Mouse (Mus musculus) 3134 (cell line): ENCODE measurements around the gene Gm3625.
A peak's percentile ranks its signal among the peaks of the same experiment; 100 is the strongest.
"Not testable (repeated sequence)": the region's sequence is repeated elsewhere in the genome, so short reads cannot be mapped to it uniquely, and the experiment has no call there.

Experiments used
- DNase-seq: peaks from one replicate; pipeline ENCODE4 v3.0.0-alpha.2; 2011; ENCODE audit warnings: low spot score; ENCODE audit not compliant: insufficient read length; ENCODE audit errors: extremely low read depth

Gene Gm3625

GRCm38 (mm10) chr12:4557436-4557835 is 35.3 kb downstream of the Gm3625 start:
- peak; percentile 45 for DNase-seq

DNA sequence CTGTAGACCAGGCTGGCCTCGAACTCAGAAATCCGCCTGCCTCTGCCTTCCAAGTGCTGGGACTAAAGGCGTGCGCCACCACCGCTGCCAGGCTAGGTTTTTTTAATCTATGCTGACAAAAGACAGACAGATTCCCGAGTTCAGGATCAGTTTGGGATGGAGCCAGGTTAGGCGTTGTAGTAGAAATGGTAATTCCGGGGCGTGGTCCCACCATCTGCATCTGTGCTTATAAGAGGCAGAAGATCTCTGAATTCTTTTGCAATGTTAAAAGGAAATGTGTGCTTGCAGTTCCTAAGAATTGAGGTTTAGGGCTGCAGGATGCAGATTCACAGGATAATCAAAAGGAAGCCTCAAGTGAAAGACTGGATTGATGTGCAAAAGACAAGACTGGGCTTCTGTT is 35.8 kb downstream of the Gm3625 start:
- no peak for DNase-seq

DNA sequence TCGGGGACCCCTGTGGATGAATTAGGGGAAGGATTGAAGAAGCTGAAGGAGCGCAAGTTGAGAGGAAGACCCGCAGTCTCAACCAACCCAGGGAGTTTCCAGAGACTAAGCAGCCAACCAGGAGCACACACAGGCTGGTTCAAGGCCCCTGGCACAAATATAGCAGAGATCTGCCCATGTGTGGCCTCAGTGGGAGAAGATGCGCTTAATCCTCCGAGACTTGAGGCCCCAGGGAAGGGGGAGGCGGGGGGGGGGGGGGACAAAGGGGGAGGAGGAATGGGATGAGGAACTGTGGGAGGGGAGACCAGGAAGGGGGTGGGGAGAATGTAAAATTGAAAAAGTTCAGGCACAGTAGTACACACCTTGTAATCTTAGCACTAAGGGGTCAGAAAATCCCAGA is 37.3 kb downstream of the Gm3625 start:
- no peak for DNase-seq

GRCm38 (mm10) chr12:4553704-4554103 is 39.0 kb downstream of the Gm3625 start:
- DNase-seq: not testable (repeated sequence)

- DNase-seq: peak; percentile 55
Measured at GRCm38 (mm10) chr12:4548053-4549013, 44.4 kb downstream of the Gm3625 start.

- no peak for DNase-seq
Measured at GRCm38 (mm10) chr12:4547557-4547956, 45.2 kb downstream of the Gm3625 start.

GRCm38 (mm10) chr12:4546491-4546890 is 46.2 kb downstream of the Gm3625 start:
- DNase-seq: no peak

- DNase-seq: no peak
Measured at GRCm38 (mm10) chr12:4545425-4545824, 47.3 kb downstream of the Gm3625 start.

- DNase-seq: no peak
Measured at GRCm38 (mm10) chr12:4544400-4544919, 48.3 kb downstream of the Gm3625 start.
